Mouse (Mus musculus): Measurements from ENCODE around the gene Ramp3.

The Ramp3 gene

DNA sequence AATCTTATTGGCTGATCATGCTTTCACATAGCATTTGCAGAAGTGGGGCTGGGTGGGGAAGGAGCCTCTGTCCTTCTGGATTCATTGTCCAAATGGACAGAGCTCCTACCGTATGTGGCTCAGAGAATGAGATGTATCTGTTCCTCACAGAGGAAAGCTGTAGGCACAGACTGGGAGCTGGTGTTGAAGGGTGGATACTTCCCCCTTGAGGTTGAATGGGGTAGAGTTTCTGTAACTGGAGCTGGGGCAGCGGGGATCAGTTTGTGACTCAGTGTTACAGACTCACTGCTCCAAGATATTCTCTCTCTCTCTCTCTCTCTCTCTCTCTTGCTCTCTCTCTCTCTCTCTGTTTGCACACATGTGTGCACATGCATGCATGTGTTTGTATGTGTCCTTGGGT lies 11.7 kb downstream of the Ramp3 start:
- CTCF ChIA-PET: no interaction called here

DNA sequence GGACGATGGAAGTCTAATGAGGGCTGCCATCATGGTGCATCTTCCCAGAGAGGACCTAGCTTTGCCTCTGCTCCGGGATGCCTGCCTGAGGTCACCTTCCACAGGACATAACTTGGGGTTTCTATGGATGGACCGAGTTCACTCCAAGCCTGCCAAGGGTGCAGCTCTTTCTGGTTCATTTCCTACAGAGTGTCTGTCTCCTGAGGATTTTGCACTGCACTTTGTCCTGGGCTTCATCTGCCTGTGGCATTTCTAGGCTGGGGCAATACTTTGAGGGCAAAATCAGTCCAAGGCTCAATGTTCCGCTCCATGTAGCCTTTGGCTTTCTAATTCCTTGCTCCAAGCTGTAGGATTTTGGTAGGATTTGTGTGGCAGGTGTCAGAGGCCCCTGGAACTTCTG lies 12.5 kb downstream of the Ramp3 start:
- CTCF ChIA-PET: no interaction called here

DNA sequence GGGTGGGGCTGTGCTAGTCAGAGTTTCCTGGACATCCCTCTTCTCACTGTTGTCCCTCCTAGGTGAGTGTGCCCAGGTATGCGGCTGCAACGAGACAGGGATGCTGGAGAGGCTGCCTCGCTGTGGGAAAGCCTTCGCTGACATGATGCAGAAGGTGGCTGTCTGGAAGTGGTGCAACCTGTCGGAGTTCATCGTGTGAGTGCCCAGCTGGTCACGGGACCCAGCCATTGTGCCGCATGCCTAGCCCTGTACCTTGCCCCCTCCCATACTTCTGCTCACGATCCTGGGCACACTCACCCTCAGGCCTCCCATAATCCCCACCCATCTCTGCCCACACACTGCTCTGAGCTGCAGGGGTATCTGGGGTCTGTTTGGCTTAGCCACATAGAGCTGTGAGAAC lies 16.4 kb downstream of the Ramp3 start:
- CTCF ChIA-PET: no interaction called here

- CTCF ChIA-PET: interaction anchor here (0.6 kb wide), 1 partner anchor 217 kb away, joined by 4 read pairs; no protein-coding TSS in a partner anchor
Measured at GRCm38 (mm10) chr11:6675402-6675801, 17.1 kb downstream of the Ramp3 start.

DNA sequence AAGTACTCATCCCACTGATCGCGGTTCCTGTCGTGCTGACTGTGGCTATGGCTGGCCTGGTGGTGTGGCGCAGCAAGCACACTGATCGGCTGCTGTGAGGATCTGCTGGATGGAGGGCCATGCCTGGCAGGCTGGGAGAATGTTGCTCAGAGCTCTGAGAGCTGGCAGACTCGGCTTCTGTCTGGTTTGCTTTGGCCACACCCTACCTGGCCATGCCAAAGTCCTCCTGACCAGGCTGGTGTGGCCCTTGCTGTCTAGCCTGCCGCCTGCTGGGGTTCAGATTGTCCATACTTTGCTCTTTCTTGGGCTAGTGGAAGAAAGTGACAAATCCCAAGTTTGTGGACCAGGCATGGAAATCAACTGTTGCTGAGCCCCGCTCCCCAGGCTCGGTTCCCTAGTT lies 18.3 kb downstream of the Ramp3 start:
- CTCF ChIA-PET: no interaction called here

DNA sequence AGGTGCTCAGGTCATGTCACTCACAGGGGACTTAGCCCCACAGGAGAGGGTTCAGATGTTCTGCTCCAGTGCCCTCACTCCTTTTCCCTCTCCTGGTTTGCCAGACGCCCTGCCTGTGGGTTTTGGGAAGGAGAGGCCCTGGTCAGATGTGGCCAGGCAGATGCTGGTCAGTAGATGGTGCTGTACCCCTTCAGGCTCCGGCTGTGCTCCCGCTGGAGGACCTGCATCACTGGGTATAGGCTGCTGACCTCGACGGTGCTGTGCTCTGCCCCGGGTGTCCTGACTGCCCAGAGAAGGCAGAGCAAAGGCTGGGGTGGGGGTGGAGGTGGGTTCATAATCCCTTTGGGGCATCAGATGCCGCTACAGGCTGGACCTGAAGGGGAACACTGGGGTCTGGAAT lies 19.2 kb downstream of the Ramp3 start:
- CTCF ChIA-PET: no interaction called here

GRCm38 (mm10) chr11:6679694-6680396 lies 21.5 kb downstream of the Ramp3 start:
- CTCF ChIA-PET: interaction anchor here (0.6 kb wide), 1 partner anchor 36 kb away, joined by 3 read pairs; no protein-coding TSS in a partner anchor

- CTCF ChIA-PET: interaction anchor here (0.6 kb wide), 1 partner anchor 36 kb away, joined by 3 read pairs; no protein-coding TSS in a partner anchor
Measured at GRCm38 (mm10) chr11:6680397-6680818, 22.1 kb downstream of the Ramp3 start.

GRCm38 (mm10) chr11:6684741-6685140 lies 26.4 kb downstream of the Ramp3 start:
- CTCF ChIA-PET: interaction anchor here (0.6 kb wide), 1 partner anchor 82 kb away, joined by 4 read pairs; no protein-coding TSS in a partner anchor

- CTCF ChIA-PET: no interaction called here
Measured at GRCm38 (mm10) chr11:6688888-6689287, 30.6 kb downstream of the Ramp3 start.

GRCm38 (mm10) chr11:6692341-6692740 lies 34.0 kb downstream of the Ramp3 start:
- CTCF ChIA-PET: no interaction called here

GRCm38 (mm10) chr11:6694114-6694513 lies 35.8 kb downstream of the Ramp3 start:
- CTCF ChIA-PET: no interaction called here

GRCm38 (mm10) chr11:6695176-6695575 lies 36.9 kb downstream of the Ramp3 start:
- CTCF ChIA-PET: no interaction called here

DNA sequence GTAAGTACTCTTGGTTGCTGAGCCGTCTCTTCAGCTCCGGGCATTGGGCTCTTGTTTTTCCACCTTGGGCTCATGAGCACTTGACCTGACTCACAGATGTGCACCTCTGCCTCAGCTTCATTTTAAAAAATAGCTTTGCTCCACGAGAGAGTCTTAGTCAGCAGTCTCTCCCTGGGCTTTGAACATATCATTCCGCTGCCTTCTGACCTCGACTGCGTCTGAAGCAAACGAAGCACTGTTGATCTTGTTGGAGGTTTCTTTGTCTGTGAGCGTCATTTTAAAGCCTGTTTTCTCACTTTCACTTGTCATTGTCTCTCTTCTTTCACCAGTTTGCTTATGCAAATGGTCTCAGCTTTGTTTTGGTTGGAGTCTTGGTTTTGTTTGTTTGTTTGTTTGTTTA lies 38.2 kb downstream of the Ramp3 start:
- CTCF ChIA-PET: no interaction called here

DNA sequence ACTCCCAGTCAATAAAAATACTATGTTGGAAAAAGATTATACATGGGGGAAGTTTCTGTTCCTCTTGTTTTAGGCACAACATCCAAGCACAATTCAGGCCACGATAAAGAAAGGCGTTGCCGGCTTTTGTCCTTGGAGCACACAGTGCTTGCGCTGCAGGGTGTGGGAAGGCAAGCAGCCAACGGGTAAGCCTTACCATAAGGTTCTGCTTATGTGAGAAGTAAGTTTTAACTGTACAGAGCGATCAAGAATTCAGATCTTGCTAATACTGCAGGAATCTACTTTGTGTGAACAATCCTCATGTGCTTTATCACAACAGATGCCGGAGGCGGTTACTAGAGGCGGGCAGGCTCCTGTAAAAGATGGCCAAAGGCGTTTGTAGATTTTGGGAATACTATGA lies 39.4 kb downstream of the Ramp3 start:
- CTCF ChIA-PET: no interaction called here

DNA sequence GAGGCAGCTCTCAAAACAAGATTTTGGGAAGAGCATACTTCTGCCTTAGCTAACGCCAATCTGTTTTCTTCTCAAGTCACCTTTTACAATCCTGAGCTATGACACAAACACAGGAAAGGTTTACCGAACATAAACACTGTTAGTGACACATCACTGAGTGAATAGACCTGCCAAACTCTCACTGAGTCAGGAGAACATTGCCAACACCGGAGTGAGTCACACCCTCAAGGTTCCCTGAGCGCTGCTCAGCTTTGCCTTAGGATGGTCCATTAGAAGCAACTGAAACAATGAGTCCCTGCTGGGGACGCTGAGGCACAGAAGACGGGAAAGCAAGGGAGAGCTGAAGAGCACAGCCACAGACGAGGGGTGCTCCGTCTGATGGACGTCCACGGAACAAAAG lies 40.0 kb downstream of the Ramp3 start:
- CTCF ChIA-PET: no interaction called here

- CTCF ChIA-PET: no interaction called here
Measured at GRCm38 (mm10) chr11:6702258-6702657, 43.9 kb downstream of the Ramp3 start.

DNA sequence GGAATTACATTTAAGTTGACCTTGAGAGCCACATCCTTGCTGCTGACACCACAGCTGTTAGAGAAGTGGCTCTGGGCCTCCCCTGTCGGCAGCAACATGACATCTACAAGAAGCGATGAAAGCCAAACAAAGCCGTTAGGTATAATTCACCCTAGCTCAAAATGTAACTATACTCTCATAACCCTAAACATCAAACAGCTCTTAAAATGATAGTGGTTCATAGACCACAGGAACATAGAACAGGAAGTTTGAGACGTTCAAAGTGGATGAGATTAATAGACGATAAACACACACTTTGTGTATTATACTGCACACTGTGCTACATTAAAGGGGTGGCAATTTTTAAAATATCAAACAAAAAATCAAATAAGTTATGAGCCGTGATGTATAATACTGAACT lies 46.5 kb downstream of the Ramp3 start:
- CTCF ChIA-PET: no interaction called here

- CTCF ChIA-PET: no interaction called here
Measured at GRCm38 (mm10) chr11:6705516-6705915, 47.2 kb downstream of the Ramp3 start.

- CTCF ChIA-PET: no interaction called here
Measured at GRCm38 (mm10) chr11:6706796-6707195, 48.5 kb downstream of the Ramp3 start.

DNA sequence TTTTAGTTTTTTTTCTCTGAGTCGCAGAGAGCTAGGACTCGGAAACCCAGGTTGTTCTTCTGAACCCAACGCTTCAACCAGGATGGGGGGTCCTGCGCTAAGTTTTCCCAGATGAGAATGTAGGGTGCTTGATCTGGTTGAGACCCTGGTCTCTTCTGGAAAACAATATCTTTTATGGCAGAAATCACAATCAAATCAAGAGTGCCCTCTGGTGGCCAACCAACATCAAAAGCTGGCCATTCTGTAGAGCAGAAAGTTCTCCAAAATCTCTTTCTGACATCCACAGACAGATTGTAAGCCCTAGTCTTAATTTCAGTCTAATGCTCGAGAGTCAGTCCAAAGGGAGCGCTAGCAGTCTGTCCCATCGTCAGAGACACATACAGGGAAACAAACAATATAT lies 50.1 kb downstream of the Ramp3 start:
- CTCF ChIA-PET: no interaction called here

- CTCF ChIA-PET: no interaction called here
Measured at GRCm38 (mm10) chr11:6710409-6710808, 52.1 kb downstream of the Ramp3 start.

- CTCF ChIA-PET: no interaction called here
Measured at GRCm38 (mm10) chr11:6720746-6721145, 62.4 kb downstream of the Ramp3 start.

DNA sequence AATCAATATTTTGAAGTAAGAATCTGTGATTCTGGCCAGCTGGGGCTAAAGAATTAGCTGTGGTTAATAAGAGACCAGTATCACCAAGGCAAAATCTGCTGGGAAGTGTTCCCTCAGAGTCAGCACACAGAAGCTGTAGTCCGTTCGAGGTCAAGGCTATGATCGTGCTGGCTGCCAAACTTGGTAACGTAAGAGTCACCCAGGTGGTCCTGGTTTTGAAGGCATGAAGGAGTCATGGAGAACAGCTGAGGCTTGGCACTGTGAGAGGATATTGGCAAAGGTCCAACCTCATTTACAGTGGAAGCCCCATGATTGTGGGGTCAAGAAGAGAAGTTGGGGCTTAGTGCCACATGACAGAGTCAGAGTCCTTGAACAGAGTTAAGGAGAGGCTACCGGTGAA lies 68.6 kb downstream of the Ramp3 start:
- CTCF ChIA-PET: no interaction called here
